Mouse (Mus musculus): ENCODE measurements around the gene Vps8.

DNA sequence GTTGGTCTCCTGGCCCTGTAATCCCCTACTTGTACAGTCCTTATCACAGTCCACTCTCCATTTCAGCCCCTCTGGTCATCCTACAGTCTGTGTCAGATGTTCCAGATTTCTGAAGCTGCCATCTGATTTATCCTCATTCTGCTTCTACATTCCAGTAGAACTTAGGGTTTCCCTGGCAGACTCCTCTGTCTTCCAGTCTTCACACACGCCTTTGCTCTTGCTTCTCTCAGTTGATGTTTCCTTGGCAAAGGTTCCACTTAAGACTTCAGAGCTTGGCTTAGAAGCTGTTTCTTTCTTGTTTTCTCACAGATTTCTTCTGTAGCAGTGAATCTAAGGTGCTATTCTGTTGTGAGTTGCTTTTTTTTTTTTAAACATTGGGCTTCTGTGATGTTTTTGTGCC is 102.5 kb downstream of the Vps8 start:
- TF ChIP-seq POLR2A (IDR thresholded peaks at IDR 0.05; ENCODE audit: low read depth, low read length) (no peak), CTCF (IDR thresholded peaks at IDR 0.05; ENCODE audit: extremely low read depth, insufficient read depth, insufficient read length, insufficient replicate concordance) (no peak)

Measured in spleen, adult 2 months (tissue).